Mouse (Mus musculus) stomach, postnatal 0 days (tissue): ENCODE data around the gene Macrod1.

Source experiments
- CTCF ChIP-seq: IDR thresholded peaks from 2 replicates; pipeline ENCODE4 v1.5.1; 2016; ENCODE audit warnings: antibody characterized with exemption, low read depth, mild to moderate bottlenecking, moderate library complexity
- EP300 ChIP-seq: optimal IDR thresholded peaks from 2 replicates; pipeline ENCODE3; 2016; ENCODE audit warnings: antibody characterized with exemption

DNA sequence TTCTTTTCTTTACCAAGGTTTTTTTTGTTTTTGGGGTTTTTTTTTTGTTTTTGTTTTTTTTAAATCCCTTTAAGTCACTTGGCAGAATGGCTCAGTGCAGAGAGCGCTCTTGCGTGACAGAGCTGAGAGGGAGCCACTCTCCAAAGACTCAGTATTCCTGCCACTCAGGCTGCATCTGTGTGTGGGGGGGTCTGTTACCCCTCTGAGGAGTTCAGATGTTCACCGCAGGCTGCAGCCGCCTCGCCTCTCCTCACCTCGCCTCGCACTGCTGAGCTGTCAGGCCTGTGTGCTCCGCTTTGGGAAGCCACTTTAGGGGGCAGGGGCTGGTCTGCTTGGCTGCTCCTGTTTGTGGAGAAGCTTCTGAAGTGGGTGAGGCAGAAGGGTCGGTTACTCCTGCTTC lies 48.9 kb downstream of the Macrod1 start, which contains the start of gene Flrt1:
- TF ChIP-seq CTCF (no peak), EP300 (no peak)
